Mouse (Mus musculus) urinary bladder, adult 2 months (tissue): ENCODE measurements around the gene Dmwd. TPM values are rescaled to one million over a fixed set of nuclear protein-coding genes. Genes with fewer than 3 reads are reported as not detected.
A peak's percentile ranks its signal among the peaks of the same experiment; 100 is the strongest.

Experiments used
- DNase-seq: peaks from one replicate; pipeline ENCODE4 v3.0.0; 2022; ENCODE audit warnings: low spot score
- polyA plus RNA-seq: library from polyadenylated mRNA; depleted of rRNA; stranded (reverse); fragments of >200 nt; gene quantifications from 2 replicates; pipeline ENCODE4 v1.2.3, GENCODE M21; 2012

The Dmwd gene
- polyA plus RNA-seq, 1 experiment: 46.4 TPM

- peak; percentile 70 for DNase-seq
Observed at GRCm38 (mm10) chr7:19094826-19095750, 19.1 kb downstream of the Dmwd start.

DNA sequence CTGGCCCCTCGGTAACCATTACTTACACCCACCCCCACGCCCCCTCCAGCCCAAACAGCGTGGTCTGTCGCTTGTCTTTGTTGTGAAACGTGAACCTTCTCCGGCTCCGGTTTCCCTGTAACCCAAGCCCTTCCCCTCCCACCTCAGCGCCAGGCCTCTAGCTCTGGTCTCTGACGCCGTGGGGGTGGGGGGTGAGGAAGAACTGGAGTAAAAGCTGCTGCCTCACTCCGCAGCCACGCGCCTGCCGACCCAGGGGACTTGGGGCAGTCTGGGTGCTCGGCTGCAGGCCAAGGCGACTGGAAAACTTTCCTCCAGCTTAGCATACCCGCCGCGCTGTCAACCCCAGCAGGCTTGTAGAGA lies 19.7 kb downstream of the Dmwd start:
- DNase-seq: no peak

DNA sequence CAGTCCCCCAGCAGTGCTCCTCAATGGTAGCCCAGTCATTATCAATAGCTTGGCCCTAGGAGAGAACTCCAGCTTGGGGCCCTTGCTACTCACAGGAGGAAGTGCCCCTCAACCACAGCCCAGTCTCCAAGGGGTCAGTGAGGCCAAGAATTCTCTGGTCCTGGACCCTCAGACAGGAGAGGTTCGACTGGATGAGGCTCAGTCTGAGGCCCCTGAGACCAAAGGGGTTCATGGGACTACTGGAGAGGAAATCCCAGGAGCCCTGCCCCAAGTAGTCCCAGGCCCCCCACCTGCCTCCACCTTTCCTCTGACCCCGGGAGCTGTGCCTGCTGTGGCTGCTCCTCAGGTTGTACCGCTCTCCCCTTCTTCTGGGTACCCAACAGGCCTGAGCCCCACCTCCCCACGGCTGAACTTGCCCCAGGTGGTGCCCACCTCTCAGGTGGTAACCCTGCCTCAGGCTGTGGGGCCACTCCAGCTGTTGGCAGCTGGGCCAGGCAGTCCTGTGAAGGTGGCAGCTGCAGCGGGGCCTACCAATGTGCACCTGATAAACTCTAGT lies 20.5 kb downstream of the Dmwd start:
- DNase-seq: no peak

GRCm38 (mm10) chr7:19097217-19097616 lies 21.2 kb downstream of the Dmwd start:
- DNase-seq: no peak

GRCm38 (mm10) chr7:19097863-19098262 lies 21.8 kb downstream of the Dmwd start:
- DNase-seq: no peak

DNA sequence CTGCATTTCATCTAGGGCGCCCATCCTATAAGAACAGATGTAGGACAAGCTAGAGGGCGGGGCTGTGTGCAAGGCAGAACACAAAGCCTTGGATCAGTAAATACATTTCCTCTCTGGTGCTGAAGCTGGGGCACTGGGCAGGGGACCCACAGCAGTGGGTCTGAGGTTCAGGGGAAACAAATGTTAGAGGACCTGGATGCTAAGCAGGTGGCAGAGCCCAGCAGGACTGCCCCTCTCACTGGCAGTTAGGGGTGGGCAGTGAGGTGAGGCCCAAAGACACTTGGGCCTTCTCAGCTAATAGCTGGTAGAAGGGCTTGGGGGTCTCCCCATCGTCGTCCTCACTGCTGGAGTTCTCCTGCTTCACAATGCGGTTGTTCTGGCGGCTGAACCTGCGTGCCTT lies 22.8 kb downstream of the Dmwd start:
- no peak for DNase-seq

DNA sequence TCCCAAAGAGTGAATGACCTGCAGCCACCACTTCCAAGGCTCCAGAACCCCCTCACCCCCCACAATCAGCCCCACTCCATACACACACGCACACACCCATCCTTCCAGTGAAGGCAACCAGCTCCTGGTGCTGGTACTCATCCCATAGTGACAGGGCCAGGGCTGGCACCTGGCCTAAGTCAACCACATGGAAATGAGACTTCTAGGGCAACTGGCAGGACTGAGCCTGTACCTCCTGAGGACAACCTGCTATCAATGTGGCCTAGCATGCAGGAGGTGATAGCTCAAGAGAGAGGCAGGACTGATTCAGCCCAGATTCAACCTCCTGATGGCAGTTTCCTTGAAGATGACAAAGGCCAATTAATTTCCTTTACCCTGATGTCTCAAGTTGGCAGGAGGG lies 24.3 kb downstream of the Dmwd start:
- DNase-seq: no peak

DNA sequence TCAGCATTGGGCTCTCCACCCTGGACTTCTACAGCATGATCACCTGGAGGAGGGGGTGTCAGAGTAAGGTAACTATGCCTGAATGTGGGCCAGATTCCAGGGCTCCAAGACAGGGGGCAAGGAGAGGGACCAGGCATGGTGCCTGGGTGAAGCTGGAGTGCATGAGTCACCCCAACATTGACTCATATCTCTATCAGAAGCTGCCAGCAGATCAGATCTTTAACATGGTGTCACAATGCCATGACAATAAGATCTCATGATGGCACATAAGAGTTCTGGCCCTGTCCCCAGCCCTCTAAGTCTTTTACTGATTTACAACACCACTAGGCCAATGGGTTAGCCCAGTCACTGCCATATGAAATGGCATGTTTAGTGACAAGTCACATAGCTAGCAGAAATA lies 27.7 kb downstream of the Dmwd start:
- no peak for DNase-seq

- DNase-seq: no peak
Observed at GRCm38 (mm10) chr7:19104486-19104885, 28.5 kb downstream of the Dmwd start.

DNA sequence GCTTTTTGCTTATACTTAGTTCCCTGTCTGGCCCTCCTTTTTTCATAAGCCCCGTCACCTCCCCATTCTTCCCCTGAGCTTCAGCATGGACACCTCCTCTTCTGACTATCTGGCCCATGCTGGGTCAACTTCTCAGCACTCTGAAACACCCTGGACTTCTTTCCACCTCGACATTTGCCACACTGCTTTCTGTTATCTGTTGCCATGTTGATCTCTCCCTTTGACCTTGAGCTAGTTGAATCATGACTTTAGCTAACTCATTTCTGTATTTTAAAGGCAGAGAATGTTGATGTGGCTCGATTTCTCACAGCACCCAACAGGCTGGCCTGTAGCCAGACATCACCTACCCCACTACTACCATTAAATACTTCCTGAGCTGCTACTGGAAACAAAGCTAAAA lies 31.4 kb downstream of the Dmwd start:
- no peak for DNase-seq

DNA sequence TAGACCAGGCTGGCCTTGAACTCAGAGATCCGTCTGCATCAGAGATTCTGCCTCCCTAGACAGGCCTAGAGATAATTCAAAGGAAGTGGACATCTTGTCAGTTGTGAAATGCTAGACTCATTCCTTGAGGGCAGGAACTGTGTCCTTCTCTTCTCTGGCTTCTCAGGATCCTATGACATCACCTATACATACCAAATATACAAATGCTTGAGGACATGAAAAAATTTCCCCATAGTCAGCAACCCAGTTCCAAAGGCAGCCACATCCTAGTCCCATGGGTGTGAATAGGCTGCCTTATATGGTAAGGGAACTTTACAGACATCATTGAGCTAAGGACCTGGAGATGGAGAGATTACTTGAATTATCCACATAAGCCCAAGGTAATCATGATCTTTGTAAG lies 33.5 kb downstream of the Dmwd start:
- DNase-seq: no peak

GRCm38 (mm10) chr7:19118028-19118771 lies 42.2 kb downstream of the Dmwd start, which contains the start of gene Gm4969:
Gm4969 (minus strand) TSS chr7:19118368.
- DNase-seq: peak; percentile 47

DNA sequence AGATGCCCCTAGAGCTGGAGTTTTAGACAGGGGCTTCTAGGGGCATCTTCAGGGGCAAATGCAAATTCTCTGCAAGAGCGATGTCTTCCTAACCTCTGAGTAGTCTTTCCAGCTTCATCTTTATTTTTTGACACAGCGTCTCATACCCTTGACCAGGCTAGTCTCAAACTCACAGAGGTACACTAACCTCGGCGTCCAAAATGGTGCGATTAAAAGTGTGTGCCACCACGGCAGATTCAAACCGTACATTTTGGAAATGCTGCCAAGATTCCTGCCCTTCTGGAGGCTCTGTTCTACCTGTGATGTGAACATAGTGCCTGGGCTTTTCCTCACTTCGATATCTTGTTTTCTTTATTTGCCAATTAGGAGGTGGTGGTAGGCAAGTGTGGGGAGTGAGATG lies 43.1 kb downstream of the Dmwd start:
- DNase-seq: no peak

GRCm38 (mm10) chr7:19119631-19120429 lies 43.8 kb downstream of the Dmwd start, which contains the start of gene Fbxo46:
Fbxo46 (plus strand) TSS chr7:19119859.
- peak; percentile 81 for DNase-seq

- DNase-seq: no peak
Observed at GRCm38 (mm10) chr7:19121686-19122085, 45.7 kb downstream of the Dmwd start.

DNA sequence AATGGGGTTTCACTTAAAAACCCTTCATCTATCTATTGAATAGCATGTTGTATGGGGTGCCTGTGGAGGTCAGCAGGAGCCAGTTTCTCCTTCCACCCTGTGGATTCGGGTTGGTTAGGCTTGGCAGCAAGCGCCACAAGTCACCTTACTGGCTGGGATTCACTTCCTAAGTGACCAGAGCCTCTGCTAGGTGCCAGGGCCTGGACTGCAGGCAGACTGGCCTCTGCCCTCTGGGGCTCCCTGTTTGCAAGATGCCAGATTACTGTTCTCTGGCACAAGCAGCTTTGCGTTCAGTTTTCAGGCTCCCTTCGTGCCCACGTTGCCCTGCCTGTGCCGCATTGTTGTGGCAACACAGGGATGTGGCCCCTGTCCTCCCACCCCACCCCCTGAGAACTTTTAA lies 48.7 kb downstream of the Dmwd start:
- no peak for DNase-seq

GRCm38 (mm10) chr7:19127744-19128143 lies 51.7 kb downstream of the Dmwd start:
- no peak for DNase-seq

GRCm38 (mm10) chr7:19129396-19129795 lies 53.4 kb downstream of the Dmwd start:
- DNase-seq: no peak

DNA sequence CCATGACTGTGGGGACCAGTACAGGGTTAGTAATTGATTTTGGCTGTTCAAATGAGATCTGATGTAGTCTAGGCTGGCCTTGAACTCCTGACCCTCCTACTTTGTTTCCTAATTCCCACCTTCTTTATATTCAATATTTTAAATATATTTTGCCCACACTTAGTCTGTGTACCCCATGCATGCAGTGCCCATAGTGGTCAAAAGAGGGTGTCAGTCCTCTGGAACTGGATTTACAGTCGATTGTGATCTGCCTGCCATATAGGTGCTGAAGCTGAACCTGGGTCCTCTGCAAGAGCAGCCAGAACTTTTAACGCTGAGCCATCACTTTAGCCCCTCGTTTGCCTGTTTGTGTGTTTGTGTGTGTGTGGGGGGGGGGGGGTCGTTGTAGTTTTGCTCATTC lies 54.6 kb downstream of the Dmwd start:
- no peak for DNase-seq

GRCm38 (mm10) chr7:19131324-19131848 lies 55.4 kb downstream of the Dmwd start:
- DNase-seq: peak; percentile 89
